Mouse (Mus musculus): ENCODE results near the gene Hoxa4.

DNA sequence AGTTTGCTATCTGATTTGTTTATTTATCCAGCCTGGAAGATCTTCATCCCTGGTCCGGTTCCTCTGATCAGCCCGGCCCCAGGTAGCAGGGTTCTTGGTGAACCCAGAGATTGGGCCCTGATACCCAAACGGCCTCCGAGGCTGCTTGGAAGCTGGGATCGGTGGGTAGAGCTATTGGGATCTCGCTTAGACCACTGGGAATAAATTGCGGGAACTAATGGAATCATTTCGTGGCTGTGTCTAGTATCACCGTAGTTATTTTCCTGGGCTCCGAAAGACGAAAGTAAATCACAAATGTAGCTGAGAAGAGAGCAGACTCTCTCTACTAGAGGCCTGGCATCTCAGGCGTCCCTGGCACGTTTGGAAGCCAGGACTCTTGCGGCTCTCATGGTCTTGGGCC is 13.7 kb upstream of the Hoxa4 start:
- no peak for TF ChIP-seq EP300 (IDR thresholded peaks at IDR 0.05; ENCODE audit: low read depth)
- no peak for TF ChIP-seq CTCF (IDR thresholded peaks at IDR 0.05; ENCODE audit: low read depth)
